Mouse (Mus musculus) R1 (cell line): ENCODE measurements around the gene Clcnkb.
A peak's percentile ranks its signal among the peaks of the same experiment; 100 is the strongest.

Source experiments
- DNase-seq: peaks from one replicate; pipeline ENCODE4 v3.0.0-alpha.2; 2018; ENCODE audit warnings: low read depth, low spot score

Gene Clcnkb

GRCm38 (mm10) chr4:141435974-141436373, 20.2 kb upstream of the Clcnkb start, which contains the start of gene Srarp:
Gene Srarp (minus strand): TSS chr4:141436105.
- DNase-seq = no peak

GRCm38 (mm10) chr4:141433191-141433590, 17.4 kb upstream of the Clcnkb start:
- peak; percentile 82 for DNase-seq

- DNase-seq = no peak
Observed at GRCm38 (mm10) chr4:141432666-141433065, 16.9 kb upstream of the Clcnkb start.

- no peak for DNase-seq
Observed at GRCm38 (mm10) chr4:141430997-141431396, 15.2 kb upstream of the Clcnkb start.

- peak; percentile 75 for DNase-seq
Observed at GRCm38 (mm10) chr4:141429847-141430246, 14.0 kb upstream of the Clcnkb start.

GRCm38 (mm10) chr4:141429381-141429780, 13.6 kb upstream of the Clcnkb start:
- DNase-seq = no peak

- no peak for DNase-seq
Observed at GRCm38 (mm10) chr4:141427921-141428320, 12.1 kb upstream of the Clcnkb start.

- peak; percentile 45 for DNase-seq
Observed at GRCm38 (mm10) chr4:141426796-141427745, 11.3 kb upstream of the Clcnkb start.

- peak; percentile 88 for DNase-seq
Observed at GRCm38 (mm10) chr4:141425484-141426479, 10.0 kb upstream of the Clcnkb start.

- no peak for DNase-seq
Observed at GRCm38 (mm10) chr4:141423691-141424431, 8.0 kb upstream of the Clcnkb start.

GRCm38 (mm10) chr4:141423288-141423687, 7.5 kb upstream of the Clcnkb start:
- DNase-seq = no peak

- DNase-seq = no peak
Observed at GRCm38 (mm10) chr4:141422841-141423240, 7.0 kb upstream of the Clcnkb start.

- no peak for DNase-seq
Observed at GRCm38 (mm10) chr4:141421423-141421822, 5.6 kb upstream of the Clcnkb start.

GRCm38 (mm10) chr4:141420886-141421285, 5.1 kb upstream of the Clcnkb start:
- no peak for DNase-seq

- no peak for DNase-seq
Observed at GRCm38 (mm10) chr4:141420192-141420829, 4.5 kb upstream of the Clcnkb start, which contains the start of gene Hspb7. Gene Hspb7 (plus strand): TSS chr4:141420779.

- DNase-seq = peak; percentile 81
Observed at GRCm38 (mm10) chr4:141419398-141420191, 3.8 kb upstream of the Clcnkb start.

GRCm38 (mm10) chr4:141411430-141411992, 4.3 kb downstream of the Clcnkb start:
- peak; percentile 75 for DNase-seq

GRCm38 (mm10) chr4:141408577-141408976, 7.2 kb downstream of the Clcnkb start:
- DNase-seq = no peak

- peak; percentile 79 for DNase-seq
Observed at GRCm38 (mm10) chr4:141406516-141407299, 9.1 kb downstream of the Clcnkb start.
